Mouse (Mus musculus) skeletal muscle tissue, adult 2 months (tissue): ENCODE data around the gene Cacnb4.
A peak's percentile ranks its signal among the peaks of the same experiment; 100 is the strongest.

ENCODE experiments used
- DNase-seq: peaks from one replicate; pipeline ENCODE4 v3.0.0-alpha.2; 2012; ENCODE audit warnings: low read depth, low spot score

Gene Cacnb4

DNA sequence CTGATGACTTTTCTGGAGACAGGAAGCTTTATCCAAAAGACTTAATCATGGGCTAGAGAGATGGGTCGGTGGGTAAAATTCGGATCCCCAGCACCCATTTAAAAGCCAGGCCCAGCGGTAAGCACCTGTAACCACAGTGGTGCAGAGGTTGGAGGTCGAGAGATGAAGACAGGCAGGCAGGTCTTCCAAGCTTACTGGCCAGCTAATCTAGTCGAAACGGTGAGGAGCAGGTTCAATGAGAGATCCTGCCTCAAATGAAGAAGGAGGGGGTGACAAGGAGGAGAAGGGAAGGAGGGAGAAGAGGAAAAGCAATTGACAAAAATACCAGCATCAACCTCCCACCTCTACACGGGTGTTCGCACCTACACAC lies 72.0 kb downstream of the Cacnb4 start:
- no peak for DNase-seq

- no peak for DNase-seq
These were observed 72.5 kb downstream of the Cacnb4 start for GRCm38 (mm10) chr2:52603935-52604650.

DNA sequence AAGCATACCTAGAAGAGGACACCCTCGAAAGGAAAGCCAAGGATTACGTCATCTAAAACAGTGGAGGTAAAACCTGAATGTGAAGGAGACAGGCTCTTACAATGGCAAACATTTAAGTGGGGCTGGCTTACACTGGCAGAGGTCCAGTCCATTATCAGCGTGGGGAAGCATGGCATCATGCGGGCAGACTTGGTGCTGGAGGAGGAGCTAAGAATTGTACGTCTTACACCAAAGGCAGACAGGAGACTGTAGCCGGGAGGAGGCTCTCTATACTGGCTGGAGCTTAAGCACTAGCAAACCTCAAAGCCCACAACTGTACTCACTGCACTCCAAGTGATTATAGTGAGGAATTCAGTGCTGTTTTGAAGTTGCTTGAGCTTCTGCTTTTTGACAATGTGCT lies 73.2 kb downstream of the Cacnb4 start:
- no peak for DNase-seq

DNA sequence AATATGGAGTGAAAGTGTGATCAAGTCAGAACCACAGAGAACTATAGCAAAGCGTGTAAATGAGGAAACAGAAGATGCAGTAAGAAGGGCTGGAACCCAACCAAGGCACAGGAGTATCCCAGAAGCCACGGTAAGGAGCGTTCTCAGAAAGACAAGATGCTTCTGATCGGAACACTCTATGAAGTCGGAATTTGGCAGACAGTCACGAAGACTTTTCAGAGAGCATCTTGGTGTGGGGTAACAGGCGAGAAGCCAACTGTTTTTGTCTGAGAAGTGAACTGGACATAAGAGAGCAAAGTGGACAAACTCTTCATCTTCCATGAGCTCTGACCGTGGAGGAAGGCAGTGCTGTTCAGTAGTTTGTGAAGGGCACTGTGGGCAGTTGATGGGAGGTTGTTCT lies 73.7 kb downstream of the Cacnb4 start:
- no peak for DNase-seq

DNA sequence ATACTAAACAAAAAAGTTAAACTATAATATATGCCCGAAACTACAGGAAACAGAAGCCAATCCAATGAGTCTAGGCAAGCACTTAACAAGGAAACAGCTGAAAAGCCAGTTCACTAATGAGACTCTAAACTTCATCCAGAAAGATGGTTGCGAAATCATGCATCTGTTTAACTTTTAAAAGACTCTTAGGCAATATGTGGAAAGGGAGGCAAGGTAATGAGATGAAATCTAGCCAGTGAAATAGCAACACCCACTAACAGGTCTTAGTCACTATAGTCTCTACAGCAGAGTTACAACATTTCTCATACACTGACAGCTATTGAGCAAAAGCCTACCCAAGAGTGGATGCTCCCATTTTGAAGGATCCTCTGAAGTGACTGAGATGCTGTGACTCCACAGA lies 74.4 kb downstream of the Cacnb4 start:
- DNase-seq = peak; percentile 63

DNA sequence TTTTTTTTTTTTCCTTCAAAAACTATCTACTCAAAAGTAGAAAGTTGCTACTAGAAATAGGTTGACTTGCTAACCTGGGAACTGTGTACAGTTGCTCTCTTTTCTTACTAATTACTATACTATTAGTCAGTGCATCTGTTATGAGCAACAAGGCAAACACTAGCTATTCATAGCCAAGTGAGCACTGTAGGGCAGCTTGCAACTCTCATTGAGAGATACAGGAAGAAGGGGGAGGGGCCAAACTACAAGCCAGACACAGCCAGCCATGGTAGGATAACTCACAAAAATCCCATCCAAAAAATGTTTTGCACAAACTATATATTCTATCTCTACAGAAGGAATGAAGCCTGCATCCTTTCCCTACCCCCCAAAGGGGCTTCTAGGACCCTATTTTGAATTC lies 79.1 kb downstream of the Cacnb4 start:
- no peak for DNase-seq

DNA sequence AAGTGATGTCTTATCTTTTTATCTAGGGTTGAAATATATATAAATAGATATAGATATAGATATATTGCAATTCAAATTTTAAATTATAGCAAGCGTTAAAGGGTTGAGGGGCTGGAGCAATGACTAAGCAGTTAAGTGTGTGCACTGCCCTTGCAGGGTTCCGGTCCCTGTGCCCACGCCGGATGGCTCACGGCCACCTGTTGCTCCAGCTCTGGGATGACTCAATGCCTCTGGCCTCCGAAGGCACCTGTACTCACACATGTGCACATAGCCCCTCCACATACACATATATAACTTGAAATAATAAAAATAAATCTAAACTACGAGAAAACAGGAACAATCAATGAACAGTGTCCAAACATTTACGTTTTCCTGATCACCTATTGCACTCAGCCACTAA lies 82.8 kb downstream of the Cacnb4 start:
- no peak for DNase-seq

DNA sequence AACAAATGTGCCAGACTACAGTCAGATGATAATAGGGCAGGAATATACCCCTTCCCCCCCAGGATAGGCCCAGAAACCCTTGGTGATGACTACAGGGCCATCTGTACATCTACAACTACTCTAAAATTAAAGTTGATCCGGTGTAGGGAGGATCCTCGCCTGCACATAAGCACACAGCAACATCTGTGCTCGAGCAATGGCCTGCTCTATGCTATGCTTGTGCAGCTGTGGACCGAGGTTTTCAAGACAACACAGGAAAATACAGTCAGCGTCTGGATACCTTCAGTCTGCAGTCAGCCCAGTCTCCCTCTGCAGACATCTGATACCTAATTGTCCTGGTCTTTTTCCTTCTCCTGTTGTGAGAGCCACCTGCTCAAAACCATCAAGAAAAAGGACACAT lies 83.4 kb downstream of the Cacnb4 start:
- no peak for DNase-seq

- peak; percentile 85 for DNase-seq
These were observed 85.7 kb downstream of the Cacnb4 start for GRCm38 (mm10) chr2:52590970-52591347.

DNA sequence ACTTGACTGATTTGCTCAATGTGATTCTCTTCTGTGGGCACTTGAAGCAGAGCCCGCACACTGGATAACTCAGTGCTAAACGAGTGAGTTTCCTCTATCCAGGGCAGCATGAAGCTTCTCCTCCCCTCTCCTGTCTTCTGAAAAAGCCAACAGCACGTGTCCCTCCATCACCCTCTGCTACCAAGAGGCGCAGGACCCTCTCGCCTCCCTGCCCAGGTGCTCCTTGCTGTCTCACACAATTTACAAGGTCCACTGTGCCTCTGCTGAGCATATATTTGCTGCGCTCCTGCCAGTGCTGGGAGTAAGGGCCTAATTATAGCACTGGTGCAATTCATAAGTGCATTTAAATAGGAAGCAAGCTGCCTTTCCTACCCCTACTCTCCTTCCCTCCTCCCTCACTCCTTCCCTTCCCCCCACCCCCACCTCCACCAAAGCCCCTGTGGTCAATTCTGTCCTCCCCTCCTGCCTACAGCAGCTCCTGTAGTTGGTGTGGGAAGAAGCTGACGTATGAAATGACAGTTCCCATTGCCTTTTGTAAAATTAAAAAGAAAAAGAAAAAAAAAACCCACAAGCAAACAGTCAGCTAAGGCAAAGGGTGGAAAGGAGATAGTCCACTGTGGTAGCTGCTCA lies 86.2 kb downstream of the Cacnb4 start:
- no peak for DNase-seq

GRCm38 (mm10) chr2:52589514-52589913 lies 87.1 kb downstream of the Cacnb4 start:
- no peak for DNase-seq

DNA sequence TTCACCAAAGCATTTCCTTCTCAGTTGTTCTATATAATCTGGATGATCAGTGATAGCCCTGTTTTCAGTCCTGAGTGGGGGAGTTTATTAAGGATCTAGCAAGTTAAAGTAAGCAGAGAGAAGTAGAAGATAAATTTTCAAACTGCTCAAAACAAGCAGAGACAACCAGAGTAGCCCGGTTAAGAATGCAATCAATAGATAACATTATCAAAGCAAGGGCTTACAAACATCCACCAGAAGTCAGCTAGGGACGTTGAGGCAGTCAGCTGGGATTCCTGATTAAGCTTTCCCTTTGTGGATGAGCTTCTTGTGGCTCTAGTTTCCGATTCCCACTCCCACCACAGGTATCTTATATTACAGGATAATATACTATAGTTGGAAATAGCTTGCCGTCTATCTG lies 91.2 kb downstream of the Cacnb4 start:
- DNase-seq = no peak

GRCm38 (mm10) chr2:52581132-52581781 lies 95.4 kb downstream of the Cacnb4 start:
- DNase-seq = peak; percentile 71

DNA sequence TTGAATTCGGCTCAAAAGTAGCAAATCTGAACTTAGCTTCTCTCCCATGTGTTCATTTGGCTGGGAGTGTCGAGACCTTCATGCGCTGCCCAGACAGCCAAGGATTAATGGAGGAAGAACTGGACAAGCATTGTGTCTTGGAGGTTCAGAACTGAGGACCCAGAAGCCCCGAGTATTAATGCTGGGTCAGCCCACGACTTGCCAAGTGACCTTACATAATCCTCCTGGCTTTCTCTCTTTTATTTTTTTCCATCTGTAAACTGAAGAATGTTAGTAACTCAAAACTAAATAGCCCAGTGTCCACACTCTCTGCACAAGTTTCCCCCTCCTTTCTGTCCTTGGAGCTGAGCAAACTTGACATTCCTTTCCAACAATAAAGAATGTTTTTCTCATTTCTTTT lies 95.9 kb downstream of the Cacnb4 start:
- peak; percentile 84 for DNase-seq

DNA sequence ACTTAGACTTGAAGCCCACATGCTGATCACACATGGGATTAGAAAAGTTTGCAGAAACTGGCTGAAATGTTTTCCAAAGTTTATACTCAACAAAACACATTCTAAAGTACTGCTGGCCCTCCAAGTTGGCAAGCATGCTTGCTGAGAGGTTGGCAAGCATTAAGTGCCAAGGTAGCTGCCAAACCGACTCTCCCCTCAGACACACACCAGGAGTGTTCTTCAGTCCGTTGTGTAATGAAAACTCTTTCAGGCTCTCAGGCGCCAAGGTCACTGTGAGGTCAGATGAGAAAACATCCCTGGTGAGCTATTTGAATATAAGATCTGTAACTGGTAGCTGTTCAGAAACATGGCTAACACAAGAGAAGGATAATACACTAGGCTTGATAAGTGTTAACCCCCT lies 97.8 kb downstream of the Cacnb4 start:
- peak; percentile 91 for DNase-seq

GRCm38 (mm10) chr2:52577700-52578099 lies 98.9 kb downstream of the Cacnb4 start:
- DNase-seq = no peak

GRCm38 (mm10) chr2:52576546-52576945 lies 100.1 kb downstream of the Cacnb4 start:
- peak; percentile 79 for DNase-seq

GRCm38 (mm10) chr2:52575637-52576175 lies 100.9 kb downstream of the Cacnb4 start:
- no peak for DNase-seq

GRCm38 (mm10) chr2:52574929-52575328 lies 101.7 kb downstream of the Cacnb4 start:
- DNase-seq = no peak

DNA sequence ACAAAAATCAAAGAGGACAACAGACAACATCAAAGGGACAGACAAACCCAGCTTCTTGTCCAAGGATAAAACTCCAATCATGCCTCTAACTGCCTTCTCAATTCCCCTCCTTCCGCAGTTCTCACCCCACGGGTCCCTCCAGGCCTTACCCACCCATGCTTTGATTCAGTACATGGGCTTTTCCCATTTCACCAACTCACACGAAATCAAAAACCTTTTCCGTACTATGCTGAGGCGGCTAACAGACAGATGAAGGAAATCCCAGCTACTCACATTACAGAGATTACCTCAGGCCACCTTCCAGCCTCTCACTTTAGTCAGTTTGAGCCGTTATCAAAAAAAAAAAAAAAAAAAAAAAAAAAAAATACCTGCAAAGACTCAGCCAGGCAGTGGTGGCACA lies 104.4 kb downstream of the Cacnb4 start:
- DNase-seq = no peak

- DNase-seq = no peak
These were observed 105.2 kb downstream of the Cacnb4 start for GRCm38 (mm10) chr2:52571339-52571968.

GRCm38 (mm10) chr2:52570781-52571180 lies 105.8 kb downstream of the Cacnb4 start:
- no peak for DNase-seq
